Mouse (Mus musculus): ENCODE measurements at regions not wholly inside any gene's neighbourhood (a gene's known extent, or its start where the extent isn't known, plus 50 kb on each side); places are given as distances from the start of the nearest gene placed in this dataset.

- no peaks in the 10 kb centered on the region for H3K79me2 ChIP-seq (ENCODE audit: control insufficient read depth, insufficient read depth, low read length, poor library complexity)
- H3K9me3 ChIP-seq (replicated peaks; ENCODE audit: insufficient read depth, low read length), result no peaks in the 10 kb centered on the region
- H3K36me3 ChIP-seq (ENCODE audit: control insufficient read depth in 1 of 2, insufficient read depth in 2 of 2, low read length in 2 of 2), result no peaks in the 10 kb centered on the region
- no peaks in the 10 kb centered on the region for H3K27me3 ChIP-seq (ENCODE audit: control insufficient read depth in 1 of 2, insufficient read depth in 2 of 2, low read length in 2 of 2)
- H3K9ac ChIP-seq (ENCODE audit: control insufficient read depth, low read depth, low read length, poor library complexity, severe bottlenecking), result no peak overlapping the region
- DNase-seq (ENCODE audit: low read depth, low spot score), result no peak
- no peak overlapping the region for H3K27ac ChIP-seq (ENCODE audit: control insufficient read depth, low read depth, low read length)
- H3K4me1 ChIP-seq (ENCODE audit: control insufficient read depth in 1 of 2, insufficient read depth in 2 of 2, low read length in 2 of 2), result no peaks in the 10 kb centered on the region
- H3K4me3 ChIP-seq (ENCODE audit: control insufficient read depth in 1 of 2, insufficient read depth in 1 of 2, low read depth in 2 of 2, low read length in 2 of 2), result no peak overlapping the region
- TF ChIP-seq CHD2 (IDR thresholded peaks at IDR 0.05; ENCODE audit: low read length), result no peak
- no peak for TF ChIP-seq GABPA (IDR thresholded peaks at IDR 0.05; ENCODE audit: low read depth, low read length)
- no peak for TF ChIP-seq ETS1 (IDR thresholded peaks at IDR 0.05; ENCODE audit: low read depth, low read length)
- TF ChIP-seq ZNF384 (IDR thresholded peaks at IDR 0.05; ENCODE audit: low read depth, low read length), result no peak
- TF ChIP-seq RCOR1 (IDR thresholded peaks at IDR 0.05; ENCODE audit: low read depth, low read length), result no peak
- TF ChIP-seq MEF2A (IDR thresholded peaks at IDR 0.05; ENCODE audit: extremely low read depth, insufficient replicate concordance, low read depth, low read length, poor library complexity, severe bottlenecking), result no peak
- no peak for TF ChIP-seq SIN3A (IDR thresholded peaks at IDR 0.05; ENCODE audit: low read length)
These were observed 252.1 kb upstream of the Gm10131 start for GRCm38 (mm10) chr8:34363679-34364078.

GRCm38 (mm10) chr8:34363131-34363530, 251.6 kb upstream of the Gm10131 start:
- TF ChIP-seq MAZ (IDR thresholded peaks at IDR 0.05; ENCODE audit: low read depth, low read length) (no peak), HCFC1 (IDR thresholded peaks at IDR 0.05; ENCODE audit: low read depth, low read length) (no peak), KAT2A (conservative IDR thresholded peaks at IDR 0.05; ENCODE audit: low read depth, low read length) (no peak)
- H3K4me1 ChIP-seq (ENCODE audit: control insufficient read depth in 1 of 2, insufficient read depth in 2 of 2, low read length in 2 of 2), result no peaks in the 10 kb centered on the region
- H3K9me3 ChIP-seq (replicated peaks; ENCODE audit: insufficient read depth, low read length), result no peaks in the 10 kb centered on the region
- H3K9ac ChIP-seq (ENCODE audit: control insufficient read depth, low read depth, low read length, poor library complexity, severe bottlenecking), result no peak overlapping the region
- no peaks in the 10 kb centered on the region for H3K27me3 ChIP-seq (ENCODE audit: control insufficient read depth in 1 of 2, insufficient read depth in 2 of 2, low read length in 2 of 2)
- no peak overlapping the region for H3K4me3 ChIP-seq (ENCODE audit: control insufficient read depth in 1 of 2, insufficient read depth in 1 of 2, low read depth in 2 of 2, low read length in 2 of 2)
- no peaks in the 10 kb centered on the region for H3K36me3 ChIP-seq (ENCODE audit: control insufficient read depth in 1 of 2, insufficient read depth in 2 of 2, low read length in 2 of 2)
- no peak for DNase-seq (ENCODE audit: low read depth, low spot score)
- H3K27ac ChIP-seq (ENCODE audit: control insufficient read depth, low read depth, low read length), result no peak overlapping the region
- H3K79me2 ChIP-seq (ENCODE audit: control insufficient read depth, insufficient read depth, low read length, poor library complexity), result no peaks in the 10 kb centered on the region

GRCm38 (mm10) chr8:34361377-34361776, 249.8 kb upstream of the Gm10131 start:
- H3K27me3 ChIP-seq (ENCODE audit: control insufficient read depth in 1 of 2, insufficient read depth in 2 of 2, low read length in 2 of 2), result no peaks in the 10 kb centered on the region
- TF ChIP-seq USF2 (IDR thresholded peaks at IDR 0.05; ENCODE audit: borderline replicate concordance in 1 of 2, insufficient read depth in 1 of 2, low read depth in 1 of 2, low read length in 2 of 2), result no peak
- no peak for TF ChIP-seq TCF12 (IDR thresholded peaks at IDR 0.05; ENCODE audit: low read depth, low read length)
- no peak for TF ChIP-seq CHD1 (IDR thresholded peaks at IDR 0.05; ENCODE audit: low read depth, low read length)
- TF ChIP-seq TAL1 (IDR thresholded peaks at IDR 0.05; ENCODE audit: low read length), result no peak
- no peak for TF ChIP-seq MAX (IDR thresholded peaks at IDR 0.05; ENCODE audit: low read length)
- TF ChIP-seq ZKSCAN1 (IDR thresholded peaks at IDR 0.05; ENCODE audit: low read depth, low read length), result no peak
- TF ChIP-seq NELFE (IDR thresholded peaks at IDR 0.05; ENCODE audit: low read depth, low read length), result no peak
- TF ChIP-seq RAD21 (IDR thresholded peaks at IDR 0.05; ENCODE audit: low read depth, low read length), result no peak

More at GRCm38 (mm10) chr8:34361377-34361776, 249.8 kb upstream of the Gm10131 start:
- no peaks in the 10 kb centered on the region for H3K79me2 ChIP-seq (ENCODE audit: control insufficient read depth, insufficient read depth, low read length, poor library complexity)
- H3K36me3 ChIP-seq (ENCODE audit: control insufficient read depth in 1 of 2, insufficient read depth in 2 of 2, low read length in 2 of 2), result no peaks in the 10 kb centered on the region
- no peaks in the 10 kb centered on the region for H3K4me1 ChIP-seq (ENCODE audit: control insufficient read depth in 1 of 2, insufficient read depth in 2 of 2, low read length in 2 of 2)
- no peak overlapping the region for H3K9ac ChIP-seq (ENCODE audit: control insufficient read depth, low read depth, low read length, poor library complexity, severe bottlenecking)
- no peaks in the 10 kb centered on the region for H3K9me3 ChIP-seq (replicated peaks; ENCODE audit: insufficient read depth, low read length)
- H3K27ac ChIP-seq (ENCODE audit: control insufficient read depth, low read depth, low read length), result no peak overlapping the region
- DNase-seq (ENCODE audit: low read depth, low spot score), result no peak
- no peak overlapping the region for H3K4me3 ChIP-seq (ENCODE audit: control insufficient read depth in 1 of 2, insufficient read depth in 1 of 2, low read depth in 2 of 2, low read length in 2 of 2)

Measured in MEL (cell line).